Mouse (Mus musculus) stomach, embryonic 16.5 days (tissue): ENCODE measurements around the gene Fhl2. TPM values are rescaled to one million over a fixed set of nuclear protein-coding genes. Genes with fewer than 3 reads are reported as not detected.

Source experiments
- ATAC-seq: fragments of 200-750 bp; cut with Nextera tagmentation; 2 replicates; pipeline ENCODE4 v1.8.0; 2017; ENCODE audit warnings: moderate number of reproducible peaks, moderate TSS enrichment; ENCODE audit not compliant: insufficient read depth, low FRiP score
- H3K27ac ChIP-seq: fragments of 300-500 bp; sonication (generic); 2 replicates; pipeline ENCODE4 v1.5.1; 2014; ENCODE audit warnings: low read length
- H3K27me3 ChIP-seq: fragments of 300-500 bp; sonication (generic); 2 replicates; pipeline ENCODE4 v1.6.1; 2014; ENCODE audit warnings: low read length, control low read depth, mixed read lengths; ENCODE audit not compliant: control insufficient read depth, insufficient read depth
- H3K36me3 ChIP-seq: fragments of 300-500 bp; sonication (generic); 2 replicates; pipeline ENCODE4 v1.6.1; 2014; ENCODE audit warnings: low read length; ENCODE audit not compliant: control insufficient read depth, insufficient read depth
- H3K4me1 ChIP-seq: fragments of 300-500 bp; sonication (generic); 2 replicates; pipeline ENCODE4 v1.6.1; 2014; ENCODE audit warnings: low read length, control low read depth, mixed read lengths; ENCODE audit not compliant: control insufficient read depth, insufficient read depth
- H3K4me2 ChIP-seq: fragments of 300-500 bp; sonication (generic); 2 replicates; pipeline ENCODE4 v1.6.1; 2014; ENCODE audit warnings: low read depth, low read length, mixed read lengths
- H3K4me3 ChIP-seq: fragments of 300-500 bp; sonication (generic); replicated peaks from 2 replicates; pipeline ENCODE4 v1.5.1; 2014; ENCODE audit warnings: mild to moderate bottlenecking, low read length
- H3K9ac ChIP-seq: fragments of 300-500 bp; sonication (generic); 2 replicates; pipeline ENCODE4 v1.6.1; 2014; ENCODE audit warnings: low read length
- H3K9me3 ChIP-seq: fragments of 300-500 bp; sonication (generic); replicated peaks from 2 replicates; pipeline ENCODE4 v1.6.1; 2016; ENCODE audit warnings: low read length, control low read depth; ENCODE audit not compliant: control insufficient read depth
- WGBS: fragments of 180-500 bp; shearing (Covaris S2); extraction: QIAGEN DNeasy Blood & Tissue Kit; methylation state at CpG from one replicate; pipeline ENCODE4 v1.1.7; 2014; 5-methylcytosine and 5-hydroxymethylcytosine counted together
- polyA plus RNA-seq: library from polyadenylated mRNA; unstranded; fragments of >200 nt; fragmentation: Nextera tagmentation; extraction: Ambion mirVana; gene quantifications from 2 replicates; pipeline ENCODE4 v1.2.1, GENCODE M21; 2015

Fhl2 gene
- polyA plus RNA-seq, 1 experiment from 2014 or later, result 91.2 TPM

DNA sequence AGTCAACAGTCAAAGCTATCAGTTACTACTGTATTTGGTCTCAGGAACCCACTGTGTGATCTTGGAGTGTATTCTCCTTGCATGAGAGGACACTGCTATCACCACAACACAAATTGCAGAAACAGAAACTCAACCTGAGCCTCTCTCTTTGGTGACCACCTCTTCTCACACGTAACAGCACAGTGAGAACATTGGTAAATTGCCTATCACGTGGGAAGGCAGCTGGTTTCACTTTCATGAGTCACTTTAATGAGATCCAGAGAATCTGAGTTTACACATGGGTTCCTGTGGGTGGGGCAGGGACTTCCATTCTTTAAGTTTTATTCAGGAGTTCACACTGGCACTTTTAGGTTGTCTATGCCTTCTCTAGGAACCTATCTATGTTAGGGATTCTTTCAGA lies 27.4 kb upstream of the Fhl2 start:
- H3K9ac ChIP-seq, result no peak overlapping the region
- no peaks in the 10 kb centered on the region for H3K27me3 ChIP-seq
- no peak for ATAC-seq
- 39% methylated on average over 2 of the region's 2 CpGs for WGBS
- no peak overlapping the region for H3K4me2 ChIP-seq
- H3K4me1 ChIP-seq, result 0 out of 2 replicates have a peak, but pooled peaks cover 3% of the 10 kb centered on the region
- H3K9me3 ChIP-seq, result no peaks in the 10 kb centered on the region
- no peak overlapping the region for H3K4me3 ChIP-seq
- no peaks in the 10 kb centered on the region for H3K36me3 ChIP-seq
- H3K27ac ChIP-seq, result no peak overlapping the region

DNA sequence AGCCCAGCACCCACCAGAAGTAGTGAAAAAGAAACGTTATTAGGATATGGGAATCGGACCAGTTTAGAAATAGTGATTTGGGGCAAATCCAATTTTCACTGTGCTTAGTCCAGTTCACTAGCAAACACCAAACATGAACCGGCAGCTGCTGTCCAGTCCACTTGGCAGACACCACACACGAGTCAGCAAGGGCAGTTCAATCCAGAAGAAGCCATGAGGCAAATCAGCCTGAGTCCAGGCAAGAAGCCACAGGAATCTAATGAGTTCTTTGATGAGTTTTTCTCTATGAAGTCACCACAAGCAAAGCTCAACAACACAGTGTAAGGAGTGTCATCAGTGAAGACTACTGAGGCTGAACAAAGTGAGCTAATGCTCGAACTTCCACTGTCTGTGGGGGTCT lies 26.3 kb upstream of the Fhl2 start:
- no peaks in the 10 kb centered on the region for H3K36me3 ChIP-seq
- 78% methylated on average over 5 of the region's 5 CpGs for WGBS
- H3K9ac ChIP-seq, result no peak overlapping the region
- no peak for ATAC-seq
- H3K4me3 ChIP-seq, result no peak overlapping the region
- H3K9me3 ChIP-seq, result no peaks in the 10 kb centered on the region
- H3K27me3 ChIP-seq, result no peaks in the 10 kb centered on the region
- H3K4me2 ChIP-seq, result no peak overlapping the region
- no peak overlapping the region for H3K27ac ChIP-seq
- 0 out of 2 replicates have a peak, but pooled peaks cover 5% of the 10 kb centered on the region for H3K4me1 ChIP-seq

DNA sequence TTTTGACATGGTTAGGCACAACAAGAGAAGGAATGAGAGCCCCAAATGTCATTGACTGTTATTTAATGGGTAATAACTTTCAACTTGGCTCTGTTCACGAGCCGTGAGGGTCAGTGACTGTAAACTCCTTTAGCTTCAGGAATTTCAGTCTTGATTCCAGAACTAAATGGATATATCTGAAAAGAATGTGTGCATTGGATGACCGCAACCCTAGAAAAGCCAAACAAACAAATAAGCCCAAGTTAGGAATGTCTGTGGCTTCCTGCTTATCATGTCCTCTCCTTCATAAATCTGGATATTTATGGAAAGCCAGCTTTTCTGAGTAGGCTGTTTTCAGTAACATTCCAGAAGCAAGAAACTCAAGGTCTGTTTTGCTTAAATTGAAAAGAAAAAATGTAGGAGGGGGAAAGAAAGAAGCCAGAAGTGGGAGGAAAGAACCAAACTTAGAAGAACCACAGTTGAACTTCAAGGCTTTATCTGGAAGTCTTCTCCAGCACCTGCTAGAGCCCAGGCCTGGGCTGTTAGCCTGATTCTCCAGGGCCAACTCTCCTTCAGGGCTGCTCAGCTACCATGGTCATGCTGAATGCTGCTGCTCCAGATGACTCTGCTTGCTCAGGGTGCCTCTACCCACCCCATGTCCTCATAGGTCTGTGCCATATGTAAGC lies 21.4 kb upstream of the Fhl2 start:
- Histone ChIP-seq H3K4me3 (no peak overlapping the region), H3K4me1 (peaks cover 12% of the 10 kb centered on the region), H3K27me3 (no peaks in the 10 kb centered on the region), H3K36me3 (no peaks in the 10 kb centered on the region), H3K9ac (no peak overlapping the region), H3K27ac (peak overlapping the region; percentile 49), H3K9me3 (no peaks in the 10 kb centered on the region), H3K4me2 (no peak overlapping the region)
- 53% methylated on average over 3 of the region's 3 CpGs for WGBS
- ATAC-seq, result no peak

DNA sequence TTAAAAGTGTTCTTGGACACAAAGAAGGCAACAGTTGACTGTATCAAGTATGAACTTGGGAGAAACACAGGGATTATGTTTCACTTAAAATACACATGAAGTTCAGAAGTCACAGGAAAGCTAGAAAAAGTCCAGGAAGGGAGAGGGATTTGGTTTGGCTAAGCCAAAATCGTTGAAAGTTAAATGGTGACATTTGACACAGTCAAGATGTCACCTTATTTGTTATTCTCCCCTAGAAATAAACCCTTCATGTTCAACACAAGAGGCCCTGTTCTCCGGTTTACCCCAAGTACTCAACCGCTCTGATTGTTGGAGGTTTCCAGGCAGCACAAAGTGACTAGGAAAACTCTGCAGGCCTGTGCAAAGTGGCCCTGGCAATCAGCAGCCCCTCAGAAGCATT lies 18.8 kb upstream of the Fhl2 start:
- Histone ChIP-seq H3K27me3 (no peaks in the 10 kb centered on the region), H3K9ac (no peak overlapping the region), H3K4me1 (peaks cover 16% of the 10 kb centered on the region), H3K4me3 (no peak overlapping the region), H3K27ac (peak overlapping the region; percentile 81), H3K9me3 (no peaks in the 10 kb centered on the region), H3K36me3 (no peaks in the 10 kb centered on the region), H3K4me2 (no peak overlapping the region)
- peak; percentile 66; the same call in 1 of the 2 replicates for ATAC-seq
- 44% methylated on average over 3 of the region's 3 CpGs for WGBS

DNA sequence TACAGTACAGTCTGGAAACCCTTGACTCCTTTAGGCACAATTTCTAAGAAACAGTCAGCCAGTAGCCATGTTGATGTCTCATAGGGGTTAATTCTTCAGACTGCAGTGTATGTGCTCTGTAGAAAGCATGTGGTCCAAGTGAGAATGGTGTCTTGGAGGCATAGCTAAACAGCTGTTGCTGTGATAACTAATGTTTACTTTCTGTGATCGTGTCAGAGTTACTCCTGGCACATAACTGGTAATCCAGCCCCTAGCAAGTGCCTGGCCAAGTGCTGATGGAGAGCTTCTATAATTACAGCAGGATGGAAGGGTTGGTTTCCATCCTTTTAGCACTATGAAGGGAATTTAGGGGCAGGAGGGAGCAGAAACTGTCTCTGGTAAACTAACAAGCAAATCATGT lies 14.5 kb upstream of the Fhl2 start:
- H3K9me3 ChIP-seq, result no peaks in the 10 kb centered on the region
- peak; percentile 33; the same call in 1 of the 2 replicates for ATAC-seq
- H3K4me3 ChIP-seq, result no peak overlapping the region
- H3K27me3 ChIP-seq, result no peaks in the 10 kb centered on the region
- H3K27ac ChIP-seq, result no peak overlapping the region
- H3K9ac ChIP-seq, result no peak overlapping the region
- no peaks in the 10 kb centered on the region for H3K36me3 ChIP-seq
- H3K4me2 ChIP-seq, result no peak overlapping the region
- H3K4me1 ChIP-seq, result peaks cover 14% of the 10 kb centered on the region
- 7% methylated on average over 1 of the region's 1 CpGs for WGBS

DNA sequence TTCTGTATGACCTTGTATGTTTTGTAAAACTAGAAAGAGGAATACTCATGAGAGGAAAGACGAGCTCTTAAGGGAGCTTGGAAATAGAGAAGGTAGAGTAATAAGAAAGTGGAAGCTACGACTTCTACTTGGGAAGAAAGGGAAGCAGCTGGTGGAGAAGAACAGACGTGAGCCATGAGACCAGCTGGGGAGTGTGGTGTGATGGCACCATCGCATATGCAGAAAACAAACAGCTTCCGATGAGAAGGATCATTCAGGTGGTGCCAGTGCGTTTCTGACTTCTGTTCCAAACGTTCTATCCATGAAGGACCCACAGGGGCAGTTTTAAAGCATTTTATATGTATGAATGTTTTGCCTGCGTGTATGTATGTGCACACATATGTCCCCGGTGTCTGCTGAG lies 13.5 kb upstream of the Fhl2 start:
- no peak for ATAC-seq
- no peaks in the 10 kb centered on the region for H3K9me3 ChIP-seq
- H3K27ac ChIP-seq, result no peak overlapping the region
- no peak overlapping the region for H3K9ac ChIP-seq
- H3K27me3 ChIP-seq, result no peaks in the 10 kb centered on the region
- H3K36me3 ChIP-seq, result no peaks in the 10 kb centered on the region
- no peak overlapping the region for H3K4me3 ChIP-seq
- peaks cover 7% of the 10 kb centered on the region; the same call in 1 of the 2 replicates for H3K4me1 ChIP-seq
- H3K4me2 ChIP-seq, result no peak overlapping the region
- 86% methylated on average over 9 of the region's 9 CpGs for WGBS

DNA sequence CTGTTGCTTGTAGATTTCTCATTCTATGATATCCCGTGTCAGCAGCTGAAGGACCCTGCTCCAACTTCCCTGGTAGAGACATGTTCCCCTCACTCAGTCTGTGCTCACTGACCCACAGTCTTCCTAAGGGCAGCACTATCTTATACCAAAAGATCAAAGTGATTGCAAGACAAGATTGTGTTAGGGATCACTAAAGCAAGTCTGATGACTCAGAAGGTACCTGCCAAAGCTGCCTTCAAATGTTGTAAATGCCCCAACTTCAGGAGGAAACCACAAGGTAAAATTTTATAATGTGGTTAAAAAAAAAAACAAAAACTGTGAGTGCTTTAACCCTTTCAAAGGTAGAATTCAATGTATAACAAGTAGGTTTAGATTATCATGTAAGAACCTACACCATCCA lies 10.4 kb upstream of the Fhl2 start:
- Histone ChIP-seq H3K36me3 (no peaks in the 10 kb centered on the region), H3K27me3 (no peaks in the 10 kb centered on the region), H3K27ac (no peak overlapping the region), H3K9me3 (no peaks in the 10 kb centered on the region), H3K4me3 (no peak overlapping the region), H3K4me2 (no peak overlapping the region), H3K9ac (no peak overlapping the region), H3K4me1 (peaks cover 11% of the 10 kb centered on the region; the same call in 1 of the 2 replicates)
- ATAC-seq, result no peak
- WGBS, result 91% methylated on average over 1 of the region's 1 CpGs

DNA sequence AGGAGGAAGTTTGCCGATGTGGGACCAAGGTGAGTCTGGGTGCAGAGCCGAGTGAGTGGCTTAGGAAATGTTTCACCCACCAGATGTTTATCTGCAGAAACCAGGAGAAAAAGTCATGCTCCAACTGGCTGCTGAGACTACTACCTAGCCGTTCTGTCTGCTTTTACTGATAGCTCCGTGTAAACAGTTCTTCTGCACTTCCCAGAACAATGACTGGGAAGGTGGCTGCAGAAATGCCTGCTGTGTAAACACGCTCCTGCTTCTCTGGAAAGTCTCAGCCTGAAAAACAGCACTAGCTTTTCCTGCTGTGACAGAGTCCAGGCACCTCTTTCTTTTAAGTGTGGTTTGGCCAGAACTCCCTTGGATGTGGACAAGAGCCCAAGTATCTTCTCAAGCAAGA lies 6.5 kb upstream of the Fhl2 start:
- Histone ChIP-seq H3K27ac (peak overlapping the region; percentile 10; the same call in 1 of the 2 replicates), H3K4me2 (no peak overlapping the region), H3K9me3 (no peaks in the 10 kb centered on the region), H3K36me3 (no peaks in the 10 kb centered on the region), H3K4me3 (no peak overlapping the region), H3K4me1 (0 out of 2 replicates have a peak, but pooled peaks cover 5% of the 10 kb centered on the region), H3K9ac (no peak overlapping the region), H3K27me3 (no peaks in the 10 kb centered on the region)
- peak; percentile 81 for ATAC-seq
- 19% methylated on average over 5 of the region's 5 CpGs for WGBS

DNA sequence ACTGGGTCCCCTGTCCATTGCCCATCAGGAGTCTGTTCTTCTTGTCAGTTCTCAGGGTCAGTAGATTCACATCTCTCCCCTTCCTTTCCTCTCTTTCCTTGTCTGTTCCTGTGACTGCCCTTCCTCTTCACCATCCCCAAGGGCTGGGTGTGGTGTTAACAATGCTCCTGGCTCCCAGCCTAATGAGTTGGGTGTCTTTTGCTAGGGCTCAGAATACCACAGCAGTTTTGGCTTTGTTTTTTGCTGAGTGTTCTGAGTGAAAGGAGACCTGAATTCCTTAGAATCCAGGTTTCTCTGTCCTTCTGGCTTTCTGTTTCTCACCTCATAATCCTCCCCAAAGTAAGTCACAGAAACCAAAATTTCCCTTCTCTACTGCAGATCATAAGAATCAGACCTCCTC lies 5.4 kb upstream of the Fhl2 start:
- no peaks in the 10 kb centered on the region for H3K9me3 ChIP-seq
- peak overlapping the region; percentile 29; the same call in 1 of the 2 replicates for H3K27ac ChIP-seq
- H3K4me3 ChIP-seq, result no peak overlapping the region
- H3K4me1 ChIP-seq, result 0 out of 2 replicates have a peak, but pooled peaks cover 5% of the 10 kb centered on the region
- no peaks in the 10 kb centered on the region for H3K27me3 ChIP-seq
- no peaks in the 10 kb centered on the region for H3K36me3 ChIP-seq
- ATAC-seq, result no peak
- H3K9ac ChIP-seq, result no peak overlapping the region
- H3K4me2 ChIP-seq, result no peak overlapping the region
